Mouse (Mus musculus): ENCODE results near the gene Map3k15. TPM values are rescaled to one million over a fixed set of nuclear protein-coding genes. Genes with fewer than 3 reads are reported as not detected.

The Map3k15 gene
- polyA plus RNA-seq, 1 experiment from 2014 or later: 0.34 TPM

DNA sequence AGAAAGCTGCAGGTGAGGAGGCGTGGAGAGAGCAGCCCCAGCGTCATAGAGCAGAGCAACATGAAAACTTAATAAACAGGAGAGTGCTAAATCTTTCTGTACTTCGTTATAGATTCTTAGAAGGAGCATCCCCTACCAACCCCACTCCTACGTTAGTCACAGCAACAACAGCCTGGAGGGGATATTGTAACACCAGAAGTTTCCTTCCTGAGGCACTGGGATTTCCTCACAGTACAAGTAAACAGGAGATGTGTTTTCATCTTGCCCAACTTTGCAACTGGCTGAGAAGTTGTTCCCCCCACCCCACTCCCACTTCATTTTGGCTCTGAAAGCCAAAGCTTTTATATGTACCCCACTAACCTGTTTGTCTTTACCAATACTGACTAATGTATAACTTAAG is 119.6 kb downstream of the Map3k15 start:
- ATAC-seq (replicated peaks; ENCODE audit: insufficient number of reproducible peaks, low FRiP score, low TSS enrichment): no peak
- Histone ChIP-seq H3K4me2 (no peak overlapping the region), H3K27me3 (ENCODE audit: control insufficient read depth, insufficient read depth, low read length) (no peaks in the 10 kb centered on the region), H3K4me1 (ENCODE audit: control insufficient read depth, insufficient read depth, low read length) (no peaks in the 10 kb centered on the region), H3K9ac (ENCODE audit: low read depth, low read length) (no peak overlapping the region), H3K9me3 (replicated peaks; ENCODE audit: control insufficient read depth, low read length) (no peaks in the 10 kb centered on the region), H3K4me3 (ENCODE audit: low read depth, low read length) (no peak overlapping the region), H3K27ac (ENCODE audit: low read depth, low read length) (no peak overlapping the region), H3K36me3 (ENCODE audit: control insufficient read depth, insufficient read depth, low read length) (no peaks in the 10 kb centered on the region)
- WGBS (ENCODE audit: insufficient replicate concordance): 73% methylated on average over 4 of the region's 4 CpGs

DNA sequence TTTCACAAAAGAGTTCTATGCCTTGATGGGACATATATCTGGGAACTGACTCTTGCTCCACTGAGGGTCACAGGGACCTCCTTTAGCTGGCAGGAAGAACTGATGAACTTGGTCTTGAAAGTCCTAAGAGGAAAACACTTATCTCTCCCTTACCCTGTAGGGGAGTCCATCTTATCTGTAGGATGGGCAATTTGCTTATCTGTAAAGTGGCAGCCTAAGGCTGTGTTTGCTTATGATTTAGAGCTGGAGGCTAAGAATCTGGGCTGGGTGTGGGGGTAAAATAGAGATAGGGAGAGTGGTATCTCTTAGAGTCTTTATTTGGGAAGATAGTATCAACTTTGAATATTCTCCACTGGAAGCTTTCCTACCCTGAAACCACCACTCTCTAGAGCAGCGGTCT is 125.5 kb downstream of the Map3k15 start:
- Histone ChIP-seq H3K27me3 (ENCODE audit: control insufficient read depth, insufficient read depth, low read length) (no peaks in the 10 kb centered on the region), H3K4me1 (ENCODE audit: control insufficient read depth, insufficient read depth, low read length) (no peaks in the 10 kb centered on the region), H3K4me2 (no peak overlapping the region), H3K4me3 (ENCODE audit: low read depth, low read length) (no peak overlapping the region), H3K9me3 (replicated peaks; ENCODE audit: control insufficient read depth, low read length) (no peaks in the 10 kb centered on the region), H3K27ac (ENCODE audit: low read depth, low read length) (no peak overlapping the region), H3K36me3 (ENCODE audit: control insufficient read depth, insufficient read depth, low read length) (no peaks in the 10 kb centered on the region), H3K9ac (ENCODE audit: low read depth, low read length) (no peak overlapping the region)
- no peak for ATAC-seq (replicated peaks; ENCODE audit: insufficient number of reproducible peaks, low FRiP score, low TSS enrichment)
- 67% methylated on average over 1 of the region's 1 CpGs for WGBS (ENCODE audit: insufficient replicate concordance)

DNA sequence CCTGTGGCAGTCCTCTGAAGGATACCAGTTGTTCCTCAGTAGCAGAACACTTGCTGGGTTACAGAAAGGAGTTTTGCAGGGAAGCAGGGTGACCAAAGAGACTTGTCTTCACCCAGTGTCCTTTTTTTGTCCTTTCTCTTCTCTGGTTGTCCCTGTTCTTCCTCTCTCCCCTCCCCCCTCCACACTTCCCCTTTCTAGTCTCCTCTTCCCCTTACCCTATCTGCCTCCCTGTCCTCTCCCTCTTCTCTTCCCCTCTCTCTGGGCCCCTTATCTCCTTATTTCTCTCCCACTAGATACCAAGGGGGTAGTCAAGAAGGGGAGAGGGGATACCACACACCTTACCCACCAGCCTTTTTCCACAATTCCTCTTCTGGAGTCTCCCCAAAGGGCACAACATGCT is 127.8 kb downstream of the Map3k15 start:
- no peak overlapping the region for H3K4me3 ChIP-seq (ENCODE audit: low read depth, low read length)
- H3K9ac ChIP-seq (ENCODE audit: low read depth, low read length): no peak overlapping the region
- H3K36me3 ChIP-seq (ENCODE audit: control insufficient read depth, insufficient read depth, low read length): no peaks in the 10 kb centered on the region
- no peak for ATAC-seq (replicated peaks; ENCODE audit: insufficient number of reproducible peaks, low FRiP score, low TSS enrichment)
- no peak overlapping the region for H3K27ac ChIP-seq (ENCODE audit: low read depth, low read length)
- H3K4me2 ChIP-seq: no peak overlapping the region
- no peaks in the 10 kb centered on the region for H3K27me3 ChIP-seq (ENCODE audit: control insufficient read depth, insufficient read depth, low read length)
- no peaks in the 10 kb centered on the region for H3K9me3 ChIP-seq (replicated peaks; ENCODE audit: control insufficient read depth, low read length)
- no peaks in the 10 kb centered on the region for H3K4me1 ChIP-seq (ENCODE audit: control insufficient read depth, insufficient read depth, low read length)

DNA sequence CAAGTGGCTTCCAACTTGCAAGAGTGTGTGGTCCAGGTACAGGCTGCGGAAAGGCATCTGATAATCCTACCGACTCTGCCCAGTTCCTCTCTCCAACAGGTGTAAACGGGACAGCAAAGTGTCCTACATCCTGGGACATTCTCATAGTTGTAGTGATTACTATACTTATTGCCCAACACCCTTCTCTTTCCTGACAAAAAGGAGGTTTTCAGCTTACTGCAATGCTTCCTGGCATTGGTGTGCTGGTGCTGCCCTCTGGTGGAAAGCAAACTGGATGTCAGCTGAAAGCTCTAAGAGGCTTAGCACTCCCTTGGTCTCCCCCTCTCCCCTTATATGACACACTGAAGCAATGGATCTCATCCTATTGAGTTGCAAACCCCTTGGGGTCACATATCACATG is 128.4 kb downstream of the Map3k15 start:
- Histone ChIP-seq H3K36me3 (ENCODE audit: control insufficient read depth, insufficient read depth, low read length) (no peaks in the 10 kb centered on the region), H3K9ac (ENCODE audit: low read depth, low read length) (no peak overlapping the region), H3K27ac (ENCODE audit: low read depth, low read length) (no peak overlapping the region), H3K9me3 (replicated peaks; ENCODE audit: control insufficient read depth, low read length) (no peaks in the 10 kb centered on the region), H3K27me3 (ENCODE audit: control insufficient read depth, insufficient read depth, low read length) (no peaks in the 10 kb centered on the region), H3K4me2 (no peak overlapping the region), H3K4me1 (ENCODE audit: control insufficient read depth, insufficient read depth, low read length) (no peaks in the 10 kb centered on the region), H3K4me3 (ENCODE audit: low read depth, low read length) (no peak overlapping the region)
- WGBS (ENCODE audit: insufficient replicate concordance): 82% methylated on average over 3 of the region's 3 CpGs
- no peak for ATAC-seq (replicated peaks; ENCODE audit: insufficient number of reproducible peaks, low FRiP score, low TSS enrichment)

DNA sequence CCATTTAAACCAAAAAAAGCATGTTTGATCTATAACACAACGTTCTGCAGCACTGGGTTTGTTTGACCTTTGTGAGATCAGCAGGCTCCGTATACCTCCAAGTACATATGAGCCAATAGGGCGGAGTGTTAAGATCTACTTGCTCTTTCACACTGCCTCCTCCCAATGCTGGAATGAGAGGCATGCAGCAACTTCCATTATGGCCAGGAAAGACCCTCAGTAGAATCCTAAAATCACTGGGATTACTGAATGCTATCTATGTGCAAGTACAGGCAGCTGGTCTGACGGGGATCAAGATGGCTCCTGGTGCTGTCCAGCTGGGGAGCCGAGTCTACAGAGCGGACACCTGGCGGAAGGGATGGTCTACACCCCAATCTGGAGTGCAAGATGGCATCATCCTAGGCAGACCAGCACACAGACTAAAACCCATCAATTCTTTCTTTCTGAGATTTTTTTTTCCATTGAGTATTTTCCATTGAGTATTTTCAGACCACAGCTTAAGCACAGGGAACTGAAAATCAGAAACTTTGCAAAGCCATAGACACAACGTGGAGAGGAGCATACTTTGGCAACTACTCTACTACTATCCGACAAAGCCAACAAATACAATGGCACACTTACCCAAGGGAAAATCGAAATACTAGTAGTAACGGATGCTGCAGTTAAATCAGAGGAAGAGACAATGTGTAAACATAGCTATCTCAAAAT is 146.1 kb downstream of the Map3k15 start:
- no peaks in the 10 kb centered on the region; the same call in 1 of the 2 replicates for H3K4me1 ChIP-seq (ENCODE audit: control insufficient read depth, insufficient read depth, low read length)
- no peaks in the 10 kb centered on the region for H3K27me3 ChIP-seq (ENCODE audit: control insufficient read depth, insufficient read depth, low read length)
- H3K4me3 ChIP-seq (ENCODE audit: low read depth, low read length): no peak overlapping the region
- no peak for ATAC-seq (replicated peaks; ENCODE audit: insufficient number of reproducible peaks, low FRiP score, low TSS enrichment)
- WGBS (ENCODE audit: insufficient replicate concordance): 65% methylated on average over 11 of the region's 11 CpGs
- no peaks in the 10 kb centered on the region for H3K9me3 ChIP-seq (replicated peaks; ENCODE audit: control insufficient read depth, low read length)
- H3K4me2 ChIP-seq: no peak overlapping the region
- no peak overlapping the region for H3K9ac ChIP-seq (ENCODE audit: low read depth, low read length)
- no peak overlapping the region for H3K27ac ChIP-seq (ENCODE audit: low read depth, low read length)
- H3K36me3 ChIP-seq (ENCODE audit: control insufficient read depth, insufficient read depth, low read length): peaks cover 3% of the 10 kb centered on the region; the same call in 1 of the 2 replicates

DNA sequence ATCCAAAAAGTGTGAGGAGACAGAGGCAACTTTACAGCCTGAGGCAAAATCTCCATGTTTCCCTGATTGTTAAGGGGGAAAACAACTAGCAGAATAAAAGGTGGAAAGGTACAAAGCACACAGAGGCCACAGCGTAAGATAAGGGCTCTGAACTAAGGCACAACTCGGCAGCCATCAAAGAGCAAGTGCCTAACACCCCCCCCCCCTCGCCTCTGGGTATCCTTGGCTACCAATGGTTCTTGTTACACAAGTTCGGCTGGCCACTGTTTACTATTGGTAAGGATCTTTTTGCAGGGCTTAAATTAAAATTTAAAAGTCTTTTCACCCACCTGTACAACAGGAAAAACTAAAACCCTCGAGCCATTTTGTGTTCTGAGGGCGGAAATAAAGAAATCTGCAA is 147.5 kb downstream of the Map3k15 start:
- Histone ChIP-seq H3K36me3 (ENCODE audit: control insufficient read depth, insufficient read depth, low read length) (no peaks in the 10 kb centered on the region), H3K27me3 (ENCODE audit: control insufficient read depth, insufficient read depth, low read length) (no peaks in the 10 kb centered on the region), H3K9ac (ENCODE audit: low read depth, low read length) (no peak overlapping the region), H3K9me3 (replicated peaks; ENCODE audit: control insufficient read depth, low read length) (no peaks in the 10 kb centered on the region), H3K4me3 (ENCODE audit: low read depth, low read length) (peak overlapping the region; percentile 8; the same call in 1 of the 2 replicates), H3K4me1 (ENCODE audit: control insufficient read depth, insufficient read depth, low read length) (no peaks in the 10 kb centered on the region; the same call in 1 of the 2 replicates), H3K4me2 (peak overlapping the region; percentile 70), H3K27ac (ENCODE audit: low read depth, low read length) (no peak overlapping the region)
- WGBS (ENCODE audit: insufficient replicate concordance): 38% methylated on average over 6 of the region's 6 CpGs
- no peak for ATAC-seq (replicated peaks; ENCODE audit: insufficient number of reproducible peaks, low FRiP score, low TSS enrichment)

DNA sequence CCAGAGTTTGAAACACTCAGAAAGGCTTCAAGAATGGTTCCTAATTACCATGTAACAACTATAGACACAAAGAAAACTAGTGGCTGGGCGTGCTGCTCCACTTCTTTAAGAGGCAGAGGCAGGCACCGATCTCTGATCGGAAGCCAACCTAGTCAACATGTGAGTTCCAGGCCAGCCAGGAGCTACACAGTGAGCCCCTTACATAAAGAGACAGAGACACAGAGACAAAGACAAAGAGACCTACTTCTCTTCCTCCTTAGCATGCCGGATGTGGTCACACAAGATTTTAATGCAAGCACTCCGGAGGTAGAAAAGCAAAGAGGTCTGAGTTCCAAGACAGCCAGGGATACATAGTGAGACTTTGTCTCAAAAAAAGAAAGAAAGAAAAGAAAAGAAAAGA is 147.9 kb downstream of the Map3k15 start:
- peak overlapping the region; percentile 70 for H3K4me2 ChIP-seq
- no peak overlapping the region for H3K27ac ChIP-seq (ENCODE audit: low read depth, low read length)
- no peaks in the 10 kb centered on the region; the same call in 1 of the 2 replicates for H3K4me1 ChIP-seq (ENCODE audit: control insufficient read depth, insufficient read depth, low read length)
- no peak overlapping the region for H3K9ac ChIP-seq (ENCODE audit: low read depth, low read length)
- ATAC-seq (replicated peaks; ENCODE audit: insufficient number of reproducible peaks, low FRiP score, low TSS enrichment): no peak
- H3K4me3 ChIP-seq (ENCODE audit: low read depth, low read length): peak overlapping the region; percentile 63
- WGBS (ENCODE audit: insufficient replicate concordance): 42% methylated on average over 5 of the region's 5 CpGs
- no peaks in the 10 kb centered on the region for H3K27me3 ChIP-seq (ENCODE audit: control insufficient read depth, insufficient read depth, low read length)
- H3K9me3 ChIP-seq (replicated peaks; ENCODE audit: control insufficient read depth, low read length): no peaks in the 10 kb centered on the region
- no peaks in the 10 kb centered on the region for H3K36me3 ChIP-seq (ENCODE audit: control insufficient read depth, insufficient read depth, low read length)

DNA sequence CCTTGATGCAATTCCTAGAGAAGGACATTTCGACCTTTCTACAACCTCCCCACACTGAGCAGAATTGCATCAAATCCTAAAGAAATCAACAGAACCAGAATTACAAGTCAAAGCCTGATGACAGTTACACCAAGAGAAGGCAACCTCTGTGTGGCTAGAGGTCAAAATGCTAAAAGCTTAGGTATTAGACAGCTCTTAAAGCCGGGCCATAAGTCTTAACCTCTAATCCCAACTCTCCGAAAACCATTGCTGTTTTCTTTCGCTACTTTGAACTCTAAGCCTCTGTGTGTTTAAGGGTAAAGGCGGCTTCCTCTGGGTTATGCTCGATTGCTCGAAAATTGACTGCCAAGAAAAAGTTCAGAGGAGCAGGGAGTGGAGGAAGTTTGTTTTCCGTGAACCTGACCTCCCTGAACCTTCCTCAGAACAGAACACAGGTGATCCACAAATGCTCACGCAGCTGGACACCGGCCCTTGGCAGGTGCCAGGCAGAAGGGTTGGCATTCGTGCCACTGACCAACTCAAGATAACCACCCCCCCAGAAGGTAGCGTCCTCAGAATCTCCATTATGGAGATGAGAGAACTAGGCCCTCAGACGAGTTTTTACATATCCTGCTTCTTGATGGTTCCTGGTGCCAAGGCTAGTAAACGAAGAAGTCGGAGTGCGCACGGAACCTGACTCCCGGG is 149.1 kb downstream of the Map3k15 start:
- 17% methylated on average over 18 of the region's 18 CpGs for WGBS (ENCODE audit: insufficient replicate concordance)
- Histone ChIP-seq H3K4me2 (peak overlapping the region; percentile 70), H3K4me1 (ENCODE audit: control insufficient read depth, insufficient read depth, low read length) (no peaks in the 10 kb centered on the region; the same call in 1 of the 2 replicates), H3K36me3 (ENCODE audit: control insufficient read depth, insufficient read depth, low read length) (no peaks in the 10 kb centered on the region), H3K27ac (ENCODE audit: low read depth, low read length) (peak overlapping the region; percentile 93), H3K4me3 (ENCODE audit: low read depth, low read length) (peak overlapping the region; percentile 63), H3K27me3 (ENCODE audit: control insufficient read depth, insufficient read depth, low read length) (no peaks in the 10 kb centered on the region), H3K9ac (ENCODE audit: low read depth, low read length) (peak overlapping the region; percentile 82), H3K9me3 (replicated peaks; ENCODE audit: control insufficient read depth, low read length) (no peaks in the 10 kb centered on the region)
- no peak for ATAC-seq (replicated peaks; ENCODE audit: insufficient number of reproducible peaks, low FRiP score, low TSS enrichment)
